Comparison of ENCODE assay signal across 20 mouse cellular contexts in the genomic region with DNA sequence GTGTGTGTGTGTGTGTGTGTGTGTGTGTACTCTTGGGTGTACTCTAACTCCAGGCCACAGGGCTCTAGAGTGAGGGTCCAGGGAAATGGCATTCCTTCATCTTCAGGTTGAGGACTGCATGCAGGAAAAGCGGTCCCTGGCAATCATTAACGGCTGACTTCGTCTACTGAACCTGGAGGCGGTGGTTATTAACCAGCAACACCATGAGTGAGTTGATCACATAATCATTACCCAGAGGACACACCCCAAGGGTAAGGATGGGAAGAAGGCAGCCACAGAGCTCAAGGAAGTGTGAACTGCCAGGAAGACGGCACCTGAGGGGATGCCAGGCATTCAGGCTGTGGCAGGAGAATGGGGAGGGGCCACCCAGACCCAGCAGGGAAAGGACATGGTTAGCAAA. TPM values are rescaled to one million over a fixed set of nuclear protein-coding genes. Genes with fewer than 3 reads are reported as not detected.
DNase-seq lines count a peak whose midpoint lies in the region; ATAC-seq lines count a peak whose summit lies in the region.
"Had no signal": no experiment of that assay in that cellular context is flagged by ENCODE, and none has a peak within 500 bp of the region (broad histone marks: within the 10 kb centered on the region; RNA-seq: fewer than 3 reads in every experiment).

No protein-coding gene starts in this region.

- peak overlapping the region; percentile 20; the same call in 1 of the 2 replicates for H3K4me2 ChIP-seq in liver, embryonic 15.5 days
- H3K4me2 ChIP-seq in liver, embryonic 11.5 days, result no peak overlapping the region
- no peak overlapping the region for H3K4me2 ChIP-seq in stomach, embryonic 15.5 days
- H3K4me2 ChIP-seq: forebrain, embryonic 13.5 days; limb, embryonic 15.5 days; neural tube, embryonic 15.5 days had no signal

- H3K4me3 ChIP-seq in liver, embryonic 15.5 days (replicated peaks), result no peak overlapping the region
- no peak overlapping the region for H3K4me3 ChIP-seq in liver, embryonic 11.5 days (ENCODE audit: low read depth, low read length)
- no peak overlapping the region for H3K4me3 ChIP-seq in stomach, embryonic 15.5 days (replicated peaks)
- H3K4me3 ChIP-seq: forebrain, embryonic 13.5 days; limb, embryonic 15.5 days; myocyte; neural tube, embryonic 15.5 days had no signal

- DNase-seq in liver, embryonic 11.5 days (ENCODE audit: low spot score), result no peak
- DNase-seq in kidney, adult 18-20 months, result peak; percentile 85
- DNase-seq in kidney, postnatal 10 days, result peak; percentile 83
- DNase-seq in ovary, postnatal 10 days (ENCODE audit: low spot score), result no peak
- no peak for DNase-seq in thymus, postnatal 10 days (ENCODE audit: low spot score in 2 of 2)
- DNase-seq in urinary bladder, postnatal 4 days (ENCODE audit: low spot score in 2 of 2), result no peak
- DNase-seq: adrenal gland, adult 2 months; cerebellum, adult 11 months; cerebellum, postnatal 25 days; heart, adult 18-20 months; lung, postnatal 10 days; midbrain, embryonic 14.5 days; retina, postnatal 1 day; thymus, postnatal 4 days had no signal

- no peaks in the 10 kb centered on the region for H3K9me3 ChIP-seq in liver, embryonic 15.5 days (replicated peaks)
- no peaks in the 10 kb centered on the region for H3K9me3 ChIP-seq in liver, embryonic 11.5 days (ENCODE audit: control insufficient read depth, low read length)
- H3K9me3 ChIP-seq in stomach, embryonic 15.5 days, result no peaks in the 10 kb centered on the region
- H3K9me3 ChIP-seq: forebrain, embryonic 13.5 days; limb, embryonic 15.5 days; neural tube, embryonic 15.5 days had no signal

- no peaks in the 10 kb centered on the region for H3K36me3 ChIP-seq in liver, embryonic 15.5 days (replicated peaks)
- no peaks in the 10 kb centered on the region for H3K36me3 ChIP-seq in liver, embryonic 11.5 days (ENCODE audit: control insufficient read depth, insufficient read depth, low read length)
- no peaks in the 10 kb centered on the region for H3K36me3 ChIP-seq in stomach, embryonic 15.5 days
- H3K36me3 ChIP-seq: limb, embryonic 15.5 days; neural tube, embryonic 15.5 days had no signal

- no peaks in the 10 kb centered on the region for H3K27me3 ChIP-seq in liver, embryonic 15.5 days
- H3K27me3 ChIP-seq in liver, embryonic 11.5 days (replicated peaks; ENCODE audit: control insufficient read depth, insufficient read depth, low read length), result peaks cover 5% of the 10 kb centered on the region; the same call in 1 of the 2 replicates
- H3K27me3 ChIP-seq in stomach, embryonic 15.5 days (replicated peaks), result no peaks in the 10 kb centered on the region
- H3K27me3 ChIP-seq: limb, embryonic 15.5 days; neural tube, embryonic 15.5 days had no signal

- peaks cover 15% of the 10 kb centered on the region; the same call in 1 of the 2 replicates for H3K4me1 ChIP-seq in liver, embryonic 15.5 days (replicated peaks)
- no peaks in the 10 kb centered on the region for H3K4me1 ChIP-seq in liver, embryonic 11.5 days (replicated peaks; ENCODE audit: control insufficient read depth, insufficient read depth, low read length)
- peaks cover 14% of the 10 kb centered on the region; the same call in 1 of the 2 replicates for H3K4me1 ChIP-seq in stomach, embryonic 15.5 days

- no peak overlapping the region for H3K9ac ChIP-seq in liver, embryonic 15.5 days
- no peak overlapping the region for H3K9ac ChIP-seq in liver, embryonic 11.5 days (ENCODE audit: low read depth, low read length)
- H3K9ac ChIP-seq in stomach, embryonic 15.5 days, result no peak overlapping the region
- H3K9ac ChIP-seq: forebrain, embryonic 13.5 days; limb, embryonic 15.5 days; neural tube, embryonic 15.5 days had no signal

- WGBS in liver, embryonic 15.5 days (ENCODE audit: insufficient replicate concordance), result 57% methylated on average over 5 of the region's 5 CpGs
- 73% methylated on average over 5 of the region's 5 CpGs for WGBS in liver, embryonic 11.5 days
- 62% methylated on average over 5 of the region's 5 CpGs for WGBS in stomach, embryonic 15.5 days

- no peak overlapping the region for H3K27ac ChIP-seq in liver, embryonic 15.5 days (replicated peaks)
- H3K27ac ChIP-seq in liver, embryonic 11.5 days (ENCODE audit: low read depth, low read length), result no peak overlapping the region
- no peak overlapping the region for H3K27ac ChIP-seq in stomach, embryonic 15.5 days
- H3K27ac ChIP-seq: forebrain, embryonic 13.5 days; limb, embryonic 15.5 days; neural tube, embryonic 15.5 days had no signal

- no peak for ATAC-seq in liver, embryonic 15.5 days (ENCODE audit: insufficient read depth)
- no peak for ATAC-seq in liver, embryonic 11.5 days (replicated peaks; ENCODE audit: low FRiP score)
- ATAC-seq in stomach, embryonic 15.5 days (ENCODE audit: insufficient read depth, low FRiP score, low read depth), result peak; percentile 20; the same call in 1 of the 2 replicates
- ATAC-seq: forebrain, embryonic 13.5 days had no signal

RNA-seq across cellular contexts. Expression of gene Paqr5, which starts 18.3 kb away (rescaled TPM):
- 0.23 and 0.53 TPM in 2 replicates for polyA plus RNA-seq in liver, embryonic 15.5 days (2015; fragmentation: Nextera tagmentation; extraction: Ambion mirVana)
- polyA plus RNA-seq in liver, embryonic 11.5 days (2014; fragmentation: Nextera tagmentation; extraction: Ambion mirVana), result 0.14 and 0.41 TPM in 2 replicates
- 20.5 and 30.6 TPM in 2 replicates for polyA plus RNA-seq in stomach, embryonic 15.5 days (2015; fragmentation: Nextera tagmentation; extraction: Ambion mirVana)

Comparison
In these comparisons a context has a peak if more than half of its experiments do, and no peak if none do; other contexts are left out.
1. DNase-seq: peak in kidney, adult 18-20 months (single experiment) and kidney, postnatal 10 days (single experiment); none in liver, embryonic 11.5 days (single experiment), ovary, postnatal 10 days (single experiment), thymus, postnatal 10 days (0 of 2) and urinary bladder, postnatal 4 days (0 of 2).
2. RNA of gene Paqr5, which starts 18.3 kb away (polyA plus RNA-seq): 20.5 to 30.6 TPM in stomach, embryonic 15.5 days; 0.14 to 0.41 TPM in liver, embryonic 11.5 days and 0.23 to 0.53 TPM in liver, embryonic 15.5 days; every median in the first group is over 10 times any median in the second.